Mouse (Mus musculus) fibroblast of lung, adult 2 months (primary cell): ENCODE measurements around the gene Jup.

ENCODE experiments used
- DNase-seq: peaks from one replicate; pipeline ENCODE4 v3.0.0-alpha.2; 2011; ENCODE audit warnings: low read depth

Gene Jup

GRCm38 (mm10) chr11:100397600-100398389 is at the start of gene Jup:
TSS of gene Jup (minus strand) at chr11:100397763.
- DNase-seq, result peak; percentile 88

- DNase-seq, result no peak
Observed at GRCm38 (mm10) chr11:100442625-100443024, 45.1 kb upstream of the Jup start.

GRCm38 (mm10) chr11:100441797-100442196 is 44.2 kb upstream of the Jup start, which contains the start of the genes Nt5c3b and Klhl10:
TSS of gene Nt5c3b (minus strand) at chr11:100441808.
TSS of gene Klhl10 (plus strand) at chr11:100441917.
- DNase-seq, result no peak

- peak; percentile 34 for DNase-seq
Observed at GRCm38 (mm10) chr11:100440691-100441522, 43.3 kb upstream of the Jup start.

GRCm38 (mm10) chr11:100437901-100438300 is 40.3 kb upstream of the Jup start:
- DNase-seq, result no peak

GRCm38 (mm10) chr11:100435678-100436246 is 38.2 kb upstream of the Jup start:
- DNase-seq, result no peak

- no peak for DNase-seq
Observed at GRCm38 (mm10) chr11:100432002-100432401, 34.4 kb upstream of the Jup start.

- DNase-seq, result no peak
Observed at GRCm38 (mm10) chr11:100430052-100430451, 32.5 kb upstream of the Jup start.

- DNase-seq, result no peak
Observed at GRCm38 (mm10) chr11:100428612-100429199, 31.1 kb upstream of the Jup start.

- no peak for DNase-seq
Observed at GRCm38 (mm10) chr11:100426820-100427219, 29.3 kb upstream of the Jup start.

GRCm38 (mm10) chr11:100425851-100426250 is 28.3 kb upstream of the Jup start:
- no peak for DNase-seq

GRCm38 (mm10) chr11:100423836-100424235 is 26.3 kb upstream of the Jup start:
- DNase-seq, result no peak

GRCm38 (mm10) chr11:100421537-100421936 is 24.0 kb upstream of the Jup start:
- DNase-seq, result no peak

GRCm38 (mm10) chr11:100414914-100415822 is 17.6 kb upstream of the Jup start, which contains the start of gene Fkbp10:
TSS of gene Fkbp10 (plus strand) at chr11:100415697.
- peak; percentile 61 for DNase-seq

GRCm38 (mm10) chr11:100414021-100414913 is 16.7 kb upstream of the Jup start, which contains the start of gene P3h4:
TSS of gene P3h4 (minus strand) at chr11:100414836.
- DNase-seq, result peak; percentile 82

GRCm38 (mm10) chr11:100413541-100413940 is 16.0 kb upstream of the Jup start:
- DNase-seq, result no peak

- no peak for DNase-seq
Observed at GRCm38 (mm10) chr11:100411736-100412135, 14.2 kb upstream of the Jup start.

GRCm38 (mm10) chr11:100409686-100410085 is 12.1 kb upstream of the Jup start:
- no peak for DNase-seq

GRCm38 (mm10) chr11:100408835-100409462 is 11.4 kb upstream of the Jup start:
- no peak for DNase-seq
